Mouse (Mus musculus): ENCODE data around the gene Cldn6. TPM values are rescaled to one million over a fixed set of nuclear protein-coding genes. Genes with fewer than 3 reads are reported as not detected.

Gene Cldn6
- polyA plus RNA-seq, 1 experiment from 2014 or later: 0.14 TPM

DNA sequence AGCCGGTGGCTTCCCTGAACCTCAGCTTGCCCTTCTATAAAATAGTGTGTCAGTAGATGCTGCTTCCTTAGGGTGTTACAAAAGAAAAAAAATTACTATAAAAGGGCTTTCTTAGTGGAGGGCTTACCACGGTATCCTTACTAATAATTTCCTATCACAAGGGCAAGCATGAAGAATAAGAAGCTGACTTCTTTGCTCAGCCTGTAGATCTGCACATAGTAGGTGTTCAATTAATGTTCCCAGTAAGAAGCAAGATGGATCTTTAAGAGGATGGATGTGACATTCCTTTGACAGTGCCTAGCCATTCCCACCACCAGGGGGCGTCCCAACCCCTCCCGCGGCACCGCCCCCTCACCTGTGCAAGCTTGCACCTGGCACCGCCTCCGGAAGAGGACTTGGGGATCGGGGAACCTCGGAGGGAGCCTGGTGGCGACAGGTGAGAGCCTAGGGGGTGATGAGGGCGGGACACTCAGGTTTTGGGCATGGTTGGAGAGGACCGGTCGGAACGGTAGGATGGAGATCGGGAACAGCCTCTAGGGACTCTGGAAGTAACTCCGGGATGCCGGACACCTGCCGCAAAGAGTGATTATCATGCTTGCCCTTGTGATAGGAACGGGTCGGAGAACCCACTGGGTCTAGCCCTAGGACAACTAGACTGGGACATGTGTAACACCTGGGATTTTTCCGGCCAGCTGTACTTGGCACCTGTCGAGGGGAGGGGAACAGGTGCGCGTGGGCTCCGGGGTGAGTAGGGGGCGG lies 18.8 kb upstream of the Cldn6 start, which contains the start of gene Bicdl2:
TSS of gene Bicdl2 (plus strand) at position 390 of the 759 bp plus-strand sequence.
- 4% methylated on average over 27 of the region's 27 CpGs for WGBS
- H3K4me2 ChIP-seq: peak within 1 kb of the TSS; percentile 34
- peaks cover 8% of the 10 kb centered on the region; the same call in 1 of the 2 replicates for H3K4me1 ChIP-seq
- ATAC-seq (ENCODE audit: low FRiP score): no peak
- H3K27ac ChIP-seq (replicated peaks): no peak within 1 kb of the TSS
- no peak within 1 kb of the TSS; the same call in 1 of the 2 replicates for H3K4me3 ChIP-seq (replicated peaks)
- H3K9me3 ChIP-seq (replicated peaks): no peaks in the 10 kb centered on the region
- H3K27me3 ChIP-seq (replicated peaks): peaks cover 47% of the 10 kb centered on the region
- H3K36me3 ChIP-seq: no peaks in the 10 kb centered on the region
- no peak within 1 kb of the TSS for H3K9ac ChIP-seq (replicated peaks)

DNA sequence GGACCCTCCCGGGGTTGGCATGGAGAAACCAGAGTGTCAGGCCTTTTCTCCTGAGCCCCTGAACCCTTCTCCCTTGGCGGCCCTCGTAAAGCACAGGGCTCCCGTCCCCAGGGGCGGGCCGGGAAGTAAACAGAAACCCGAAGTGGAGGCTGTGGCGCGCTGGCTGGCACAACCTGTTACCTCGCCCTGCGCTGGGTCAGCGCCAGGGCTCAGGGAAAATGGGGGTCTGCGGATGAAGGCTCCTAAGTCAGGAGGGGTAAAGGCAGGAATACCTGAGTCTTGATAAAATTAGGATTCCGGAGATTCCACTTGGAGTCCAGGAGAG lies 18.2 kb upstream of the Cldn6 start:
- ATAC-seq (ENCODE audit: low FRiP score): no peak
- H3K27ac ChIP-seq (replicated peaks): no peak overlapping the region
- H3K9ac ChIP-seq (replicated peaks): no peak overlapping the region
- no peaks in the 10 kb centered on the region for H3K36me3 ChIP-seq
- H3K4me3 ChIP-seq (replicated peaks): no peak overlapping the region
- H3K4me1 ChIP-seq: peaks cover 8% of the 10 kb centered on the region; the same call in 1 of the 2 replicates
- H3K4me2 ChIP-seq: peak overlapping the region; percentile 34
- 3% methylated on average over 13 of the region's 14 CpGs for WGBS
- H3K27me3 ChIP-seq (replicated peaks): peaks cover 47% of the 10 kb centered on the region
- H3K9me3 ChIP-seq (replicated peaks): no peaks in the 10 kb centered on the region

DNA sequence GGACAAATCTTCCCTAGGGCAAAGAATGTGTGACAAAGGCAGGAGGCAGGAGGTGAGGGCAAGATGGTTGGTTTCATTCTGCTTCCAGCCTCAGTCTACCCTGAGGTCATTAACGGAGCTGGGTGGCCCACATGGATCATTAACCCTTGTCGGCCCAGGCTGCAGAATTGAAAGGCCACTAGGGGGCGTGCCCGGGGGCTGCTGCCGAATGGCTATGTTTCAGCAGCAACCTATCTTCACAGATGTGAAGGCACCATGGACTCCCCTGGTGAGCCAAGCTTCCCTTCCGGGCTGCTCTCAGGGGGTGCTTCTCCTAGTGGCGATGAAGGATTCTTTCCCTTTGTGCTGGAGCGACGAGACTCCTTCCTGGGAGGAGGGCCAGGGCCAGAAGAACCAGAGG lies 17.5 kb upstream of the Cldn6 start:
- no peak overlapping the region for H3K9ac ChIP-seq (replicated peaks)
- peaks cover 47% of the 10 kb centered on the region for H3K27me3 ChIP-seq (replicated peaks)
- H3K4me2 ChIP-seq: no peak overlapping the region
- H3K4me1 ChIP-seq: peaks cover 8% of the 10 kb centered on the region; the same call in 1 of the 2 replicates
- H3K4me3 ChIP-seq (replicated peaks): no peak overlapping the region
- no peaks in the 10 kb centered on the region for H3K9me3 ChIP-seq (replicated peaks)
- under 1% methylated on average over 9 of the region's 9 CpGs for WGBS
- H3K27ac ChIP-seq (replicated peaks): no peak overlapping the region
- peaks cover 2% of the 10 kb centered on the region; the same call in 1 of the 2 replicates for H3K36me3 ChIP-seq
- ATAC-seq (ENCODE audit: low FRiP score): no peak

DNA sequence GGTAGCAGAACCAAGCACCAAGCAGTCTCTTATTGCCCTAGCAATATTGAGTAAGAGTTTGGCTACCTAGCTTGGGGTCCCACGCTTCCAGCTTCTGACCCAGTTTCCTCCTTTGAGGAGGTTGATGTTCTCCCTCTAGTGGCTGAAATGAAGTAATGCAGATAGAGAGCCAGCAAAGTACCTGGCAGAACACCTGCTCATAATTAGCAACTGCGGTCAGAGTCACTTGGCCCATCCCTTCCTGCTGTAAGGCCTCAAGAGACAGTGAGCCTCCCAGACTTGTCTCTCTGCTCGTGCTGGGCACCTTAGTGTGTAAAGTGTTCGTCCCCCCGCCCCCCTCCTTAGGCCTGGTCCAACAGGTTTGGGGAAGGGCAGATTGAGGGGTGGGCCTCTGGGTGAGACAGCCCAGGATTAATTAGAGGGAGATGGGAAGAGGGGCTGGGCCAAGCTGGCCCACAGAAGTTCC lies 14.5 kb upstream of the Cldn6 start:
- H3K4me2 ChIP-seq: no peak overlapping the region
- H3K27me3 ChIP-seq (replicated peaks): peaks cover 40% of the 10 kb centered on the region
- no peak overlapping the region for H3K27ac ChIP-seq (replicated peaks)
- H3K9me3 ChIP-seq (replicated peaks): no peaks in the 10 kb centered on the region
- no peak overlapping the region for H3K4me3 ChIP-seq (replicated peaks)
- no peak overlapping the region for H3K9ac ChIP-seq (replicated peaks)
- H3K4me1 ChIP-seq: peaks cover 8% of the 10 kb centered on the region; the same call in 1 of the 2 replicates
- WGBS: 20% methylated on average over 5 of the region's 5 CpGs
- H3K36me3 ChIP-seq: peaks cover 31% of the 10 kb centered on the region
- ATAC-seq (ENCODE audit: low FRiP score): peak; percentile 53; the same call in 1 of the 2 replicates

DNA sequence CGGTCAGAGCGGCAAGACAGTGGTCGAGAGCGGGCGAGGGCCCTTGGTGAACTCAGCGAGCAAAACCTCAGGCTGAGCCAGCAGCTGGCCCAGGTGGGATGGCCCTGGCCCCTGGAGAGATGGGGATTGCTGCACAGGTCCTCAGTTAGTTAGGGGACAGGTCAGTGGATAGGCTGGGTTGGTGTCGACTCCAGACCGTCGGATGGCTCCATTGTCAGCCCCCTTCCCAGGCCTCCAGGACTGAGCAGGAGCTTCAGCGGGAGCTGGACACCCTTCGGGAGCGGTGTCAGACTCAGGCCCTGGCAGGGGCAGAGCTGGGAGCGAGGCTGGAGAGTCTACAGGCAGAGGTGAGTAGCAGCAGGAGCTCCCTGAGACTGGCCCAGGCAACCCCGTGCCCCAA lies 13.5 kb upstream of the Cldn6 start:
- H3K4me3 ChIP-seq (replicated peaks): no peak overlapping the region
- H3K27me3 ChIP-seq (replicated peaks): peaks cover 31% of the 10 kb centered on the region
- WGBS: 85% methylated on average over 14 of the region's 14 CpGs
- peaks cover 4% of the 10 kb centered on the region; the same call in 1 of the 2 replicates for H3K4me1 ChIP-seq
- H3K36me3 ChIP-seq: peaks cover 38% of the 10 kb centered on the region
- ATAC-seq (ENCODE audit: low FRiP score): no peak
- H3K27ac ChIP-seq (replicated peaks): no peak overlapping the region
- no peak overlapping the region for H3K4me2 ChIP-seq
- H3K9me3 ChIP-seq (replicated peaks): no peaks in the 10 kb centered on the region
- no peak overlapping the region for H3K9ac ChIP-seq (replicated peaks)

DNA sequence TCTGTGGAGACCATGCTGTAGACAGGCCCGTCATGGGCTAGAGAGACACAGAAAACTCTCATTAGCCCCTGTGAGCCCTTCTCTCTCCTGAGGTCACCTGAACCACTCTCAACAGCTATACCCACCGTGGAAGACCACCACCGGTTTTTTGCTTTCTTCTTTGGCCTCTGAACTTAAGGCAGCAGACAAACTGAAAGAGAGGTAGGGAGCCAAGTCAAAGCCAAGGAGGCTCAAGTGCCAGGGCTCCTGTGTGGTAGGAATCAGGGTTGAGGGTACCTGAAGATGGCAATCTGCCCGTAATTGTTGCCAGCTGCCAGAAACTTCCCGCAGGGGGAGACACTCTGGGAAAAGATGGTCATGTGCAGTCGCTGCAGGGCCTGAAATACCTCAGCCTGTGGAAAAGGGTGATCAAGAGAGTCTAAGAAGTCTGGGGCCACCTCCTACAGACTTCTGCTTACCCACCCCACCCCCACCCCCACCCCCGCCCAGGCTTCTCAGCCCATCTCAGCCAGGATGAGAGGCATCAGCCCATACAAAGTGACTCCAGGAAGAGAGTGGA lies 8.5 kb upstream of the Cldn6 start:
- H3K36me3 ChIP-seq: peaks cover 38% of the 10 kb centered on the region
- peaks cover 7% of the 10 kb centered on the region for H3K27me3 ChIP-seq (replicated peaks)
- no peak for ATAC-seq (ENCODE audit: low FRiP score)
- H3K4me1 ChIP-seq: peaks cover 28% of the 10 kb centered on the region
- H3K27ac ChIP-seq (replicated peaks): no peak overlapping the region
- 90% methylated on average over 7 of the region's 7 CpGs for WGBS
- H3K9ac ChIP-seq (replicated peaks): no peak overlapping the region
- H3K4me2 ChIP-seq: no peak overlapping the region
- no peak overlapping the region for H3K4me3 ChIP-seq (replicated peaks)
- no peaks in the 10 kb centered on the region for H3K9me3 ChIP-seq (replicated peaks)

DNA sequence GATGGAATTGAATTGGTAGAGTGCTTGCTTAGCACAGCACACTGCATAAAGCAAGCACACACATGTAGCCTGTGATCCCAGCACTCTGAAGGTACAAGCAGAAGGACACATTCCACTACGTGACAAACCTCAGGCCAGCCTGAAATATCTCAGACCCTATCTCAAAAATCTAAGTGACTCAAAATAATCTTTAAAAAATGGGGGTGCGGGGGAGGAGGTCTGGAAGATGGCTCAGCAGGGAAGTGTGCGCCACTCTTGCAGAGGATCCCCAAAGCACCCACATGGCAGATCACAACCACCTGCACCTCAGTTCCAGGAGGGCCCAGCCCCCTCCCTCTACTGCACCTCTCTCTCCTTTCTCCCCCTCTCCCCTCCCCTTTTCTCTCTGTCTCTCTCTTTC lies 7.5 kb upstream of the Cldn6 start:
- H3K4me1 ChIP-seq: peaks cover 37% of the 10 kb centered on the region
- no peak overlapping the region for H3K4me2 ChIP-seq
- ATAC-seq (ENCODE audit: low FRiP score): no peak
- no peak overlapping the region for H3K9ac ChIP-seq (replicated peaks)
- 98% methylated on average over 3 of the region's 3 CpGs for WGBS
- H3K27me3 ChIP-seq (replicated peaks): peaks cover 14% of the 10 kb centered on the region
- H3K4me3 ChIP-seq (replicated peaks): no peak overlapping the region
- H3K36me3 ChIP-seq: peaks cover 36% of the 10 kb centered on the region
- no peak overlapping the region for H3K27ac ChIP-seq (replicated peaks)
- no peaks in the 10 kb centered on the region for H3K9me3 ChIP-seq (replicated peaks)

DNA sequence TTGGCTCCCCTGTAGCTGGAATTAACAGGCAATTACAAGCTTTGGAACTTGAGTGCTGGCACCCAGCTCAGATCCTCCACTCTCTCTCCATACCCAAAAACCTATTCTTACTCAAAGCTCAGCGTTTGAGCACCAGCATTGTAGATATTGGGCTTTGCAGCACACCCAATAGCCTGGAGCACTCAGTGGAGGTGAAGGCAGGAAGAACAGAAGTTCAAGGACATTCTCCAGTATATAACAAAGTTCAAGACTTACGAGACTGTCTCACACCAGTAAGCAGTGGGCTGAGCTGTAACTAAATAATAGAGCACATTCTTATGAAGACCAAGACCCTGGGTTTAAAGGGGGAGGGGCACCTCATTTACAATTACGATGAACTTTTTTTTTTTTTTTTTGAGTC lies 6.3 kb upstream of the Cldn6 start:
- Histone ChIP-seq H3K27me3 (replicated peaks) (peaks cover 22% of the 10 kb centered on the region), H3K36me3 (peaks cover 24% of the 10 kb centered on the region), H3K9ac (replicated peaks) (peak overlapping the region; percentile 73), H3K4me1 (peaks cover 49% of the 10 kb centered on the region), H3K27ac (replicated peaks) (no peak overlapping the region), H3K9me3 (replicated peaks) (no peaks in the 10 kb centered on the region), H3K4me3 (replicated peaks) (peak overlapping the region; percentile 69; the same call in 1 of the 2 replicates), H3K4me2 (peak overlapping the region; percentile 95)
- WGBS: 67% methylated on average over 3 of the region's 3 CpGs
- no peak for ATAC-seq (ENCODE audit: low FRiP score)

DNA sequence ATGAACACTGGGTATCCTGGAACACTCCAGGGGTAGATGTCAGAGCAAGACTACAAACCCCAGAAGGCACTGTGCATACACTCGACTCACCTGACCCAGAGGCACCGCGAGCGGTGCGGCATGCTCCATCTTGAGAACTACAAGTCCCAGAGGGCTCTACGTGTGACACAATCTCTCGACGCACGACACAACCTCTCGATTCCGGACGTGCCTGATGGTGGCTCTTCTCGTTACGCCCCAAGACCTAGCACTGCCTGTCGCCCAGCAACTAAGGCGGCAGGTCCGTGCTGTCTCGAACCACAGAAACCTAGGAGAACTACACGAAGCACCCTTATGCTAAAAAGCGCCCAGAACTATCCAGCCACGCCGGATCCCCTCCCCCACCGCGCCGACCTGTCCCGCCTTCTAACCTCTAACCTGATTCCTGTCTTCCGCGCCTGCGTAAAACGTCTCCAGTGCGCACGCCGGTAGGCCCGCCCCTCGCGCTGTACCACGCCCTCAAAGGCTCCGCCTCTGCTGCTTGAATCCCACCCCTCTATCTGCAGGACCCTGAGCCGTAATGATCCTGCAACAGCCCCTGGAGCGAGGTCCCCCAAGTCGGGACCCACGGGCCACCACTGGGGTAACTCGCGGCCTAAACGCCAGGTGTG lies 5.5 kb upstream of the Cldn6 start, which contains the start of the genes Hcfc1r1 and Thoc6:
TSS of gene Hcfc1r1 (plus strand) at position 173 of the 650 bp plus-strand sequence.
TSS of gene Thoc6 (minus strand) at position 459 of the 650 bp plus-strand sequence.
- Histone ChIP-seq H3K27me3 (replicated peaks) (peaks cover 29% of the 10 kb centered on the region), H3K9me3 (replicated peaks) (no peaks in the 10 kb centered on the region), H3K9ac (replicated peaks) (peak within 1 kb of the TSS; percentile 73), H3K4me2 (peak within 1 kb of the TSS; percentile 95), H3K36me3 (peaks cover 16% of the 10 kb centered on the region), H3K4me1 (peaks cover 50% of the 10 kb centered on the region), H3K4me3 (replicated peaks) (peak within 1 kb of the TSS; percentile 69), H3K27ac (replicated peaks) (peak within 1 kb of the TSS; percentile 93)
- ATAC-seq (ENCODE audit: low FRiP score): peak; percentile 94
- WGBS: under 1% methylated on average over 45 of the region's 45 CpGs

DNA sequence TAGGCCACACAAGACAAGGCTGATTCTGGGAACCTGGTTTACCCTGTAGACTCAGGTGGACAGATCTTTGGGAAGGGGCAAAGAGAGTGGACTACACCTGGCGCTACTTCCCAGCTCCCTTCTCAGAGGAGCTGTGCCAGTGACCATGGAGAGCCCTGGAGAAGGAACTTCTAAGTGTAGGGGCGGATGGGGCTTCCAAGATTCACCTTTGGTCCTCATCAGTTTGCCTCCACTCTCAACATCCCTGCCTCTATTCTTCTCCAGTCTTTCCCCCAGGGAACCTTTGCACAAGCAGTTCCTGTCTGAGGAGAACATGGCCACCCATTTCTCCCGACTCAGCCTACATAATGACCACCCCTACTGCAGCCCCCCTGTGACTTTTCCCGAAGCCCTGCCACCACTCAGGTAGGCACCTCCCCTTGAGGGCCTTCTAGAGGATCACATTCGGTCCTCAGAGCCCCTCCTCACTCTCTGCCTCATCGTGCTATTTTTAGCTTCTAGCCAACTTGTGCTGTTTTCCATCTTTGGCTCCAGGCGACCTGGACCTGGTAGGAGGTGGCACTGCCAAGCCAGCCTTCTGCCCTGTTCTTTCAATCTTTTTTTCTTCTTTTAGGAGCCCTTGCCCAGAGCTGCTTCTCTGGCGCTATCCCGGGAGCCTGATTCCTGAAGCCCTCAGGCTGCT lies 4.6 kb upstream of the Cldn6 start:
- Histone ChIP-seq H3K4me2 (peak overlapping the region; percentile 95), H3K4me3 (replicated peaks) (peak overlapping the region; percentile 69), H3K9ac (replicated peaks) (peak overlapping the region; percentile 73), H3K27ac (replicated peaks) (peak overlapping the region; percentile 93; the same call in 1 of the 2 replicates), H3K9me3 (replicated peaks) (no peaks in the 10 kb centered on the region), H3K4me1 (peaks cover 53% of the 10 kb centered on the region), H3K27me3 (replicated peaks) (peaks cover 38% of the 10 kb centered on the region), H3K36me3 (peaks cover 8% of the 10 kb centered on the region)
- 49% methylated on average over 9 of the region's 9 CpGs for WGBS
- peak; percentile 4 for ATAC-seq (ENCODE audit: low FRiP score)

DNA sequence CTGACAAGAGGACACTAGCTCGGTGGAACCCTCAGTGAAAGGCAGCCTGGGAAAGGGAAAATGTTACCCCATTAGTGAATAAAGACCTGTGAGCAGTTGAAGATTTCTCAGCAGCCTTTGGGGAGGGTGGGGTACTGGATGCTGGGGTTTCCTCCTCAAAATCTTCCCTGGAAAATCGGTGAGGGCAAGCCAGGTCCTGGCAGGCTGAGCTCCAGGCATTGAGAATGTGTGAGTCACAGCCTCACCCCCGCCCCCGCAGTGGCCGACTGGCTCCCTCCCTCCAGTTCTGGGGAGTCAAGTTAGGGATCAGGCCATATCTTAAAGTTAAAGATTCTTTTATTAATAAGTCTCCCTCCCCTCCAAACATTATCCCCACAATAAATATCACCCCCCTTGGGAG lies 3.9 kb upstream of the Cldn6 start:
- Histone ChIP-seq H3K4me1 (peaks cover 57% of the 10 kb centered on the region), H3K4me3 (replicated peaks) (0 out of 2 replicates have a peak overlapping the region, but pooled peaks have one; percentile 69), H3K9ac (replicated peaks) (no peak overlapping the region), H3K27ac (replicated peaks) (no peak overlapping the region), H3K4me2 (peak overlapping the region; percentile 95), H3K9me3 (replicated peaks) (no peaks in the 10 kb centered on the region), H3K27me3 (replicated peaks) (peaks cover 45% of the 10 kb centered on the region), H3K36me3 (peaks cover 2% of the 10 kb centered on the region; the same call in 1 of the 2 replicates)
- no peak for ATAC-seq (ENCODE audit: low FRiP score)
- WGBS: 51% methylated on average over 5 of the region's 5 CpGs

All from neural tube, embryonic 15.5 days (tissue).